Mouse (Mus musculus) megakaryocyte-erythroid progenitor cell, adult 5-6 weeks (primary cell): Measurements from ENCODE around the gene Lpar1. TPM values are rescaled to one million over a fixed set of nuclear protein-coding genes. Genes with fewer than 3 reads are reported as not detected.

Source experiments
- ATAC-seq: replicated peaks from 2 replicates; pipeline ENCODE4 v1.8.0; 2016; ENCODE audit warnings: mild to moderate bottlenecking, inconsistent platforms; ENCODE audit not compliant: severe bottlenecking, poor library complexity, low FRiP score, low TSS enrichment
- total RNA-seq, 2 experiments: library from RNA; stranded (forward) in 1 of 2; stranded (reverse) in 1 of 2; fragments of 200-1000, 215-1000 nt in 1 of 2; fragments of >200 nt in 1 of 2; fragmentation: Nextera tagmentation in 1 of 2; gene quantifications; 2 replicates each; pipeline ENCODE4 v1.2.3; 2014 to 2017

Gene Lpar1
- total RNA-seq (2014; fragmentation: Nextera tagmentation) (0.13 TPM in 1 of 2 replicates, not detected in the other), total RNA-seq (2017) (not detected in 2 replicates)

GRCm38 (mm10) chr4:58553631-58554358 lies at the start of gene Lpar1:
Gene Lpar1, minus strand, starts transcription at chr4:58553898.
- ATAC-seq = no peak

- ATAC-seq = no peak
Observed at GRCm38 (mm10) chr4:58585942-58586341, 32.2 kb upstream of the Lpar1 start.

- no peak for ATAC-seq
Observed at GRCm38 (mm10) chr4:58581191-58581590, 27.5 kb upstream of the Lpar1 start.

GRCm38 (mm10) chr4:58580516-58580915 lies 26.8 kb upstream of the Lpar1 start:
- no peak for ATAC-seq

GRCm38 (mm10) chr4:58580098-58580497 lies 26.4 kb upstream of the Lpar1 start:
- ATAC-seq = no peak

- ATAC-seq = no peak
Observed at GRCm38 (mm10) chr4:58578488-58578887, 24.8 kb upstream of the Lpar1 start.

- no peak for ATAC-seq
Observed at GRCm38 (mm10) chr4:58577382-58578048, 23.8 kb upstream of the Lpar1 start.

GRCm38 (mm10) chr4:58575831-58576230 lies 22.1 kb upstream of the Lpar1 start:
- ATAC-seq = no peak

- no peak for ATAC-seq
Observed at GRCm38 (mm10) chr4:58574024-58574423, 20.3 kb upstream of the Lpar1 start.

GRCm38 (mm10) chr4:58572446-58572845 lies 18.7 kb upstream of the Lpar1 start:
- no peak for ATAC-seq

GRCm38 (mm10) chr4:58571661-58572060 lies 18.0 kb upstream of the Lpar1 start:
- no peak for ATAC-seq

GRCm38 (mm10) chr4:58571232-58571631 lies 17.5 kb upstream of the Lpar1 start:
- ATAC-seq = no peak

GRCm38 (mm10) chr4:58568486-58568885 lies 14.8 kb upstream of the Lpar1 start:
- no peak for ATAC-seq

- no peak for ATAC-seq
Observed at GRCm38 (mm10) chr4:58562776-58563175, 9.1 kb upstream of the Lpar1 start.

- no peak for ATAC-seq
Observed at GRCm38 (mm10) chr4:58557001-58557400, 3.3 kb upstream of the Lpar1 start.

- no peak for ATAC-seq
Observed at GRCm38 (mm10) chr4:58554359-58554838, 701 bp upstream of the Lpar1 start.

- ATAC-seq = peak; percentile 55; the same call in 1 of the 2 replicates
Observed at GRCm38 (mm10) chr4:58552731-58553630, 717 bp downstream of the Lpar1 start.

GRCm38 (mm10) chr4:58552229-58552628 lies 1.5 kb downstream of the Lpar1 start:
- ATAC-seq = no peak

- 0 out of 2 replicates have a peak, but pooled peaks have one; percentile 47 for ATAC-seq
Observed at GRCm38 (mm10) chr4:58551820-58552219, 1.9 kb downstream of the Lpar1 start.

GRCm38 (mm10) chr4:58547725-58548124 lies 6.0 kb downstream of the Lpar1 start:
- ATAC-seq = no peak
